ENCODE assay signal across 8 mouse cellular contexts in the genomic region with DNA sequence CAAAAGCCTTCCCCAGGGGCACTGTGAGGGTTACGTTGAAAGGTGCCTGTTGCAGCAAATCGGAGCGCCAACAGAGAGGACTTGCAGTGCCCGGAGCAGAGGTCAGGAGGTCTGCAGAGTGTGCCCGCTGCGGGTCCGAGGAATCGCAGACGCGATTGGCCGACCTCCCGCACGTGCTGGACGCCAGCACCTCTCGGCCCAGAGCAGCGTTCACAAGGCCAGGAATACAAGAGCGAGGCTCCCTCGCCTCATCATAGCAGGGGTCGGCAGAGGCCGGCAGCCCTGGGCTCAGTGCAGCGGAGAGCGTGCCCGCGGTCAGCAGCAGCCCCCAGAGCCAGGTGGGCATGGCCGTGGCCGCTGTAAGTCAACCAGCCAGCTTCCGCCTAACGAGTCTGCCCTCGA. TPM values are rescaled to one million over a fixed set of nuclear protein-coding genes. Genes with fewer than 3 reads are reported as not detected.
DNase-seq lines count a peak whose midpoint lies in the region; ATAC-seq and TF ChIP-seq lines count a peak whose summit lies in the region.

No protein-coding gene starts in this region.

- no peak for ATAC-seq in forebrain, embryonic 14.5 days
- ATAC-seq in kidney, postnatal 0 days (replicated peaks; ENCODE audit: low FRiP score, low read depth), result no peak
- ATAC-seq in midbrain, embryonic 14.5 days (ENCODE audit: low FRiP score, low TSS enrichment), result no peak
- no peak for ATAC-seq in inflammation-experienced regulatory T-cells, adult 6 months

- peaks cover 54% of the 10 kb centered on the region for H3K4me1 ChIP-seq in forebrain, embryonic 14.5 days (ENCODE audit: control insufficient read depth, insufficient read depth, low read length)
- peaks cover 37% of the 10 kb centered on the region for H3K4me1 ChIP-seq in kidney, postnatal 0 days (replicated peaks; ENCODE audit: insufficient read depth, low read length)
- H3K4me1 ChIP-seq in midbrain, embryonic 14.5 days (ENCODE audit: control insufficient read depth, insufficient read depth, low read length), result peaks cover 76% of the 10 kb centered on the region

- H3K27ac ChIP-seq in gastrocnemius, adult 2 months, result peak overlapping the region; percentile 70
- peak overlapping the region; percentile 65; the same call in 1 of the 2 replicates for H3K27ac ChIP-seq in forebrain, embryonic 14.5 days (ENCODE audit: low read depth, low read length)
- H3K27ac ChIP-seq in kidney, postnatal 0 days, result no peak overlapping the region; the same call in 1 of the 2 replicates
- H3K27ac ChIP-seq in midbrain, embryonic 14.5 days (replicated peaks; ENCODE audit: low read depth, low read length), result peak overlapping the region; percentile 74

- peak overlapping the region; percentile 88 for H3K9ac ChIP-seq in forebrain, embryonic 14.5 days (ENCODE audit: low read length)
- H3K9ac ChIP-seq in kidney, postnatal 0 days (ENCODE audit: low read depth, low read length), result peak overlapping the region; percentile 72
- peak overlapping the region; percentile 75 for H3K9ac ChIP-seq in midbrain, embryonic 14.5 days (replicated peaks; ENCODE audit: low read length)

- DNase-seq in gastrocnemius, adult 2 months, result peak; percentile 56
- DNase-seq in gastrocnemius, adult 8-10 months (ENCODE audit: low spot score in 2 of 2), result no peak
- DNase-seq in adrenal gland, postnatal 25 days, result peak; percentile 33
- no peak for DNase-seq in forebrain, embryonic 14.5 days (ENCODE audit: low spot score)
- no peak for DNase-seq in kidney, postnatal 0 days (ENCODE audit: low spot score)
- peak; percentile 50 for DNase-seq in midbrain, embryonic 14.5 days
- DNase-seq in right cerebral cortex, adult 2 months (ENCODE audit: low spot score in 2 of 2), result no peak

- H3K4me2 ChIP-seq in forebrain, embryonic 14.5 days (ENCODE audit: low read length), result peak overlapping the region; percentile 97
- H3K4me2 ChIP-seq in kidney, postnatal 0 days (ENCODE audit: low read length), result peak overlapping the region; percentile 87
- H3K4me2 ChIP-seq in midbrain, embryonic 14.5 days (ENCODE audit: low read length), result peak overlapping the region; percentile 94

- H3K4me3 ChIP-seq in gastrocnemius, adult 2 months, result peak overlapping the region; percentile 77
- H3K4me3 ChIP-seq in forebrain, embryonic 14.5 days (ENCODE audit: low read depth, low read length), result peak overlapping the region; percentile 46
- H3K4me3 ChIP-seq in kidney, postnatal 0 days (replicated peaks; ENCODE audit: low read depth, low read length), result peak overlapping the region; percentile 42
- H3K4me3 ChIP-seq in midbrain, embryonic 14.5 days (replicated peaks; ENCODE audit: low read depth, low read length), result peak overlapping the region; percentile 44

- peaks cover 20% of the 10 kb centered on the region for H3K27me3 ChIP-seq in forebrain, embryonic 14.5 days (replicated peaks; ENCODE audit: control insufficient read depth, insufficient read depth, low read length)
- H3K27me3 ChIP-seq in kidney, postnatal 0 days (ENCODE audit: insufficient read depth, low read length), result peaks cover 3% of the 10 kb centered on the region; the same call in 1 of the 2 replicates
- peaks cover 15% of the 10 kb centered on the region; the same call in 1 of the 2 replicates for H3K27me3 ChIP-seq in midbrain, embryonic 14.5 days (ENCODE audit: control insufficient read depth, insufficient read depth, low read length)

- no peaks in the 10 kb centered on the region for H3K36me3 ChIP-seq in forebrain, embryonic 14.5 days (ENCODE audit: control insufficient read depth, insufficient read depth, low read length)
- no peaks in the 10 kb centered on the region for H3K36me3 ChIP-seq in kidney, postnatal 0 days (ENCODE audit: insufficient read depth, low read length)
- H3K36me3 ChIP-seq in midbrain, embryonic 14.5 days (ENCODE audit: control insufficient read depth, insufficient read depth, low read length), result no peaks in the 10 kb centered on the region

- intact Hi-C loops in gastrocnemius, adult 2 months (cut with DNase I), result no loop called here

- TF ChIP-seq CTCF in gastrocnemius, adult 2 months (IDR thresholded peaks at IDR 0.05), result no peak
- no peak for TF ChIP-seq CTCF in kidney, postnatal 0 days (IDR thresholded peaks at IDR 0.05; ENCODE audit: low read depth)

- 3% methylated on average over 29 of the region's 29 CpGs for WGBS in forebrain, embryonic 14.5 days
- 3% methylated on average over 29 of the region's 29 CpGs for WGBS in kidney, postnatal 0 days
- 1% methylated on average over 29 of the region's 29 CpGs for WGBS in midbrain, embryonic 14.5 days

- no peaks in the 10 kb centered on the region for H3K9me3 ChIP-seq in forebrain, embryonic 14.5 days (replicated peaks; ENCODE audit: control insufficient read depth, low read length)
- H3K9me3 ChIP-seq in kidney, postnatal 0 days (replicated peaks; ENCODE audit: low read length), result no peaks in the 10 kb centered on the region
- no peaks in the 10 kb centered on the region for H3K9me3 ChIP-seq in midbrain, embryonic 14.5 days (ENCODE audit: control insufficient read depth, low read length)

RNA-seq across cellular contexts. Expression of a gene that starts 0.7 kb away (rescaled TPM):
- total RNA-seq in gastrocnemius, adult 2 months (2021), result under 1 TPM; 0.31 to 0.39 TPM
- total RNA-seq in gastrocnemius, adult 8-10 months (2022), result under 1 TPM; 0.19 to 0.53 (median 0.42) TPM
- total RNA-seq in adrenal gland, postnatal 25 days (2021), result 2.0 and 2.5 TPM in 2 replicates
- 2.6 and 3.0 TPM in 2 replicates for polyA plus RNA-seq in forebrain, embryonic 14.5 days (2014; fragmentation: Nextera tagmentation; extraction: Ambion mirVana)
- polyA plus RNA-seq in kidney, postnatal 0 days (2015; fragmentation: Nextera tagmentation; extraction: Ambion mirVana), result 2.7 and 4.0 TPM in 2 replicates
- 3.1 and 3.4 TPM in 2 replicates for polyA plus RNA-seq in midbrain, embryonic 14.5 days (2014; fragmentation: Nextera tagmentation; extraction: Ambion mirVana)
- not detected for polyA plus RNA-seq in inflammation-experienced regulatory T-cells, adult 6 months (2017; shearing (Covaris generic))

RNA-seq across cellular contexts. Expression of a gene that starts 3.3 kb away (rescaled TPM):
- 1 to 10 TPM; 4.0 to 7.1 TPM for total RNA-seq in gastrocnemius, adult 2 months (2021)
- 1 to 10 TPM; 4.8 to 7.0 (median 5.8) TPM for total RNA-seq in gastrocnemius, adult 8-10 months (2022)
- total RNA-seq in adrenal gland, postnatal 25 days (2021), result 13.8 and 22.4 TPM in 2 replicates
- 10.5 and 15.0 TPM in 2 replicates for polyA plus RNA-seq in forebrain, embryonic 14.5 days (2014; fragmentation: Nextera tagmentation; extraction: Ambion mirVana)
- polyA plus RNA-seq in kidney, postnatal 0 days (2015; fragmentation: Nextera tagmentation; extraction: Ambion mirVana), result 2.3 and 2.5 TPM in 2 replicates
- polyA plus RNA-seq in midbrain, embryonic 14.5 days (2014; fragmentation: Nextera tagmentation; extraction: Ambion mirVana), result 25.9 and 27.0 TPM in 2 replicates
- 1 to 10 TPM in 2 of 3 experiments, under 1 TPM in 1; 0.66 to 1.4 (median 1.0) TPM for polyA plus RNA-seq in inflammation-experienced regulatory T-cells, adult 6 months (2017; shearing (Covaris generic))

RNA-seq across cellular contexts. Expression of a gene that starts 12.0 kb away (rescaled TPM):
- 1 to 10 TPM; 1.4 to 2.5 TPM for total RNA-seq in gastrocnemius, adult 2 months (2021)
- 1 to 10 TPM; 1.1 to 1.5 (median 1.3) TPM for total RNA-seq in gastrocnemius, adult 8-10 months (2022)
- total RNA-seq in adrenal gland, postnatal 25 days (2021), result 8.9 and 10.1 TPM in 2 replicates
- polyA plus RNA-seq in forebrain, embryonic 14.5 days (2014; fragmentation: Nextera tagmentation; extraction: Ambion mirVana), result 11.0 and 12.5 TPM in 2 replicates
- 6.1 and 6.7 TPM in 2 replicates for polyA plus RNA-seq in kidney, postnatal 0 days (2015; fragmentation: Nextera tagmentation; extraction: Ambion mirVana)
- 8.0 and 9.0 TPM in 2 replicates for polyA plus RNA-seq in midbrain, embryonic 14.5 days (2014; fragmentation: Nextera tagmentation; extraction: Ambion mirVana)
- 1 to 10 TPM; 7.2 to 9.5 (median 9.1) TPM for polyA plus RNA-seq in inflammation-experienced regulatory T-cells, adult 6 months (2017; shearing (Covaris generic))

RNA-seq across cellular contexts. Expression of a gene that starts 39.1 kb away (rescaled TPM):
- total RNA-seq in gastrocnemius, adult 2 months (2021), result 100 to 1,000 TPM; 147 to 152 TPM
- 100 to 1,000 TPM; 152 to 173 (median 158) TPM for total RNA-seq in gastrocnemius, adult 8-10 months (2022)
- total RNA-seq in adrenal gland, postnatal 25 days (2021), result 412 and 427 TPM in 2 replicates
- 1,021 and 1,033 TPM in 2 replicates for polyA plus RNA-seq in forebrain, embryonic 14.5 days (2014; fragmentation: Nextera tagmentation; extraction: Ambion mirVana)
- 974 and 1,011 TPM in 2 replicates for polyA plus RNA-seq in kidney, postnatal 0 days (2015; fragmentation: Nextera tagmentation; extraction: Ambion mirVana)
- 1,214 and 1,517 TPM in 2 replicates for polyA plus RNA-seq in midbrain, embryonic 14.5 days (2014; fragmentation: Nextera tagmentation; extraction: Ambion mirVana)
- 100 to 1,000 TPM; 164 to 208 (median 177) TPM for polyA plus RNA-seq in inflammation-experienced regulatory T-cells, adult 6 months (2017; shearing (Covaris generic))

RNA-seq across cellular contexts. Expression of a gene that starts 42.6 kb away (rescaled TPM):
- total RNA-seq in gastrocnemius, adult 2 months (2021), result under 1 TPM; 0.41 to 0.64 TPM
- under 1 TPM; 0.10 to 0.48 (median 0.32) TPM for total RNA-seq in gastrocnemius, adult 8-10 months (2022)
- 8.3 and 9.6 TPM in 2 replicates for total RNA-seq in adrenal gland, postnatal 25 days (2021)
- polyA plus RNA-seq in forebrain, embryonic 14.5 days (2014; fragmentation: Nextera tagmentation; extraction: Ambion mirVana), result 31.8 and 34.3 TPM in 2 replicates
- polyA plus RNA-seq in kidney, postnatal 0 days (2015; fragmentation: Nextera tagmentation; extraction: Ambion mirVana), result 18.3 and 23.2 TPM in 2 replicates
- polyA plus RNA-seq in midbrain, embryonic 14.5 days (2014; fragmentation: Nextera tagmentation; extraction: Ambion mirVana), result 11.1 and 16.6 TPM in 2 replicates
- polyA plus RNA-seq in inflammation-experienced regulatory T-cells, adult 6 months (2017; shearing (Covaris generic)), result 10 to 100 TPM in 1 of 3 experiments, 1 to 10 TPM in 2; 3.4 to 43.6 (median 6.3) TPM

Comparison
In these comparisons a context has a peak if more than half of its experiments do, and no peak if none do; other contexts are left out.
1. DNase-seq: peak in gastrocnemius, adult 2 months (single experiment), adrenal gland, postnatal 25 days (single experiment) and midbrain, embryonic 14.5 days (single experiment); none in gastrocnemius, adult 8-10 months (0 of 2), forebrain, embryonic 14.5 days (single experiment), kidney, postnatal 0 days (single experiment) and right cerebral cortex, adult 2 months (0 of 2).
2. Peak in every context shown above with its lines, with median percentiles within 50 percentile points of each other: H3K4me3 ChIP-seq, H3K4me2 ChIP-seq and H3K9ac ChIP-seq.